Mouse (Mus musculus) forelimb bud, embryonic 11.5 days (tissue): Measurements from ENCODE around the gene Foxc1.

Experiments
- DNase-seq: peaks from one replicate; pipeline ENCODE4 v3.0.0-alpha.2; 2012; ENCODE audit warnings: low read depth, low spot score

Foxc1 gene

GRCm38 (mm10) chr13:31806428-31806832 is at the start of gene Foxc1:
Foxc1 (plus strand) TSS chr13:31806633.
- peak; percentile 87 for DNase-seq

- peak; percentile 57 for DNase-seq
Observed at GRCm38 (mm10) chr13:31760411-31760810, 46.0 kb upstream of the Foxc1 start.

GRCm38 (mm10) chr13:31761057-31761456 is 45.4 kb upstream of the Foxc1 start:
- DNase-seq, result no peak

GRCm38 (mm10) chr13:31764419-31764818 is 42.0 kb upstream of the Foxc1 start:
- DNase-seq, result no peak

GRCm38 (mm10) chr13:31765564-31765963 is 40.9 kb upstream of the Foxc1 start:
- DNase-seq, result no peak

GRCm38 (mm10) chr13:31772882-31773281 is 33.6 kb upstream of the Foxc1 start:
- no peak for DNase-seq

DNA sequence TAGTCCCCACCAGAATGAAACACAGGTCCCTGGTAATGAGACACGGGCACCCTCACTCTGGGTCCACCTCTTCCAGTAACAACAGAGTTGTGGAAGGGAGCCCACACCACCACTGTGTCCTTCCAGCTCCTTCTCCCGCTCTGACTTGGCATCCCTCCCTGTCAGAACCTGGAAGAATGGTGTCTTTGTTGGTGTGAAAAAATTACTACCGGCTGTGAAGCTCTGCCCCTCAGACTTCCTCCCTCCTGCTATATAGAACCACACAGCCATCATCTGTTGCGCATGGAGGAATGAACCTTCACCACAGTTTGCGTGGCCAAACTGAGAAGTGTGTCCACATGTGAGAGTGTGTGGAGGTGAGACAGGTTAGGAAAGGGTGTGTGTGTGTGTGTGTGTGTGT is 30.7 kb upstream of the Foxc1 start:
- no peak for DNase-seq

DNA sequence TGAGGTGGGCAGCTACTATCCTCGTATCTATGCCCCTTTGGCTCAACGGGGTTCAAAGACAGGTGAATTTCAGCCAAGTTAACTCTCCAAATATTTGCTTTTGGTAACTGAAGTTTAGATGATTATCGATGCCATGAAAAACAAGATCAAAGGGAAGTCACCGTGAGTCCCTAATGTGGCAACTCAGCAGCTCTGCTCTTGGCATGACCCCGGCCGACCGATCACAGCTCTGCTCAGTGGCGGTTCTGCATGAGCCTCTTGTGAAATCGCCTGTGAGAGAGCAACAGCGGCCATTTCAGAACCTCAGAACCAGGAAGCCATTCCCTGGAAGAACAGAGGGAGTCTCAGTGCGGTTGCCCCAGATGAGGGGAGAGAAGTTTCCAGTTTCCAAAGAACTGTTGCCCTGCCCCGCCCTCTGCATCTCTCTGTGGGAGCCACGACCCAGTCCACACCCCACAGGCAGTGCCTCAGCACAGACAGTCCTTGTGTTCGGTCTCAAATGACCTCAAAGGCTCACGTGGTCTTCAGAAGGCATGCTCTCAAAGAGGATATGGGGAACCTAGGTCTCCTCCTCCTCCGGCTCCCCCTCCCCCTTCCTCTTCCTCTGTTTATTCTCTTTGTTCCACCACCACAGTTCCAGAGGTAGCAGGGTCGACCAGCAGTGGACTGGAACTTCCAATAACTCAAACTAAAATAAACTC is 27.0 kb upstream of the Foxc1 start:
- no peak for DNase-seq

GRCm38 (mm10) chr13:31780299-31780698 is 26.1 kb upstream of the Foxc1 start:
- no peak for DNase-seq

- no peak for DNase-seq
Observed at GRCm38 (mm10) chr13:31782063-31782462, 24.4 kb upstream of the Foxc1 start.

- no peak for DNase-seq
Observed at GRCm38 (mm10) chr13:31784757-31785156, 21.7 kb upstream of the Foxc1 start.

DNA sequence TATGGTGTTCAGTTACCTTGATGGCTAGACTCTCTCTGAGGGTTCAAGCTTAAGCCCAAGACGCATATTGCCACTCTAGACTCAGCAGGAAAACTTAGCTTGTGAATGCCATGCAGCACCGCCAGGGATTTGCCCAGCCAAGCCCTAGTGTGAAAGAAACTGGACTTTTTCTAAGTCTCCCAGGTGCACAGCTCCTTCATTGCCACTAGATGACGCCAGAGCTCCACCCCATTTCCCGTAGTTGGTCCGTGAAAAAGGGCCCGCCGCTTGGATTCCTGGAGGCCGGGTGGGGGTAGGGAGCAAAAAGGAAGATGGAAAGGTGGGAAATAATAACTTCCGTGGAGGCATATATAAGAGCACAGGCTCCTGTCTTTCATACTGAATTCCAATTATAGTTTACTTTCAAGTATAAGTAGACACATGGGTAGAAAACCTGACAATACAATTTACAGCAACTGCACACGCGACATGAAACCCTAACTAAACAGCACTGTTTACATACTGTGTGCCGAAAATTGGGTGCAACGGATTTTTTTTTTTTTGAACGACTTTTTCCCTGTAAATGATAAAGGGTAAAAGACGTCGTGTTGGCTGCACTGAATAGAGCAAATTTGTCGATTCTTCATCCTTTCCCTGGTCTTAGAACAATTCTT is 13.8 kb upstream of the Foxc1 start:
- DNase-seq, result peak; percentile 79

- no peak for DNase-seq
Observed at GRCm38 (mm10) chr13:31793163-31793562, 13.3 kb upstream of the Foxc1 start.

- no peak for DNase-seq
Observed at GRCm38 (mm10) chr13:31797346-31797745, 9.1 kb upstream of the Foxc1 start.

DNA sequence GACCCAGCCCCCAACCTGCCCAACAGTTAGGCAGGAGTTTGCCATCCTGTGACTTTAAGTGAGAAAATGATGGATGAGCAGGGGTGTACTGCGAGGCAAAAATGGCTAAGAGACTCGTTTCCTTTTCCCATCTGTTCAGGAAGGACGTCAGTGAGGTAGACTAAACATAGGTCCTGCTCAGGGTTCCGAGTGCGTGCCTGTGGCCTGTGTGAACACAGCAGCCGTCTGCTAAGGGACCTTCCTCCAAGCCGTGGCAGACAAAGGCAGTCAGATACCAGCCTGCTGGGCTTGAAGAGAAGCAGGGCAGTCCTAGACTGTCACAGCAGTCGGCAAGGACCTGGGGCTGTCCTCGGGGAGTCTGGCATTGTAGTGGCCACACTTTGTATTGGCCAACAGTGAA is 8.4 kb upstream of the Foxc1 start:
- DNase-seq, result no peak

GRCm38 (mm10) chr13:31800581-31801576 is 5.6 kb upstream of the Foxc1 start:
- peak; percentile 76 for DNase-seq

GRCm38 (mm10) chr13:31801703-31802305 is 4.6 kb upstream of the Foxc1 start:
- DNase-seq, result no peak

GRCm38 (mm10) chr13:31802447-31802846 is 4.0 kb upstream of the Foxc1 start:
- DNase-seq, result no peak

GRCm38 (mm10) chr13:31803166-31804093 is 3.0 kb upstream of the Foxc1 start:
- DNase-seq, result no peak

GRCm38 (mm10) chr13:31804571-31804970 is 1.9 kb upstream of the Foxc1 start:
- DNase-seq, result no peak
